Mouse (Mus musculus) left cerebral cortex, postnatal 25 days (tissue): ENCODE data around the gene 6430550D23Rik. TPM values are rescaled to one million over a fixed set of nuclear protein-coding genes. Genes with fewer than 3 reads are reported as not detected.
A peak's percentile ranks its signal among the peaks of the same experiment; 100 is the strongest.

Experiments used
- DNase-seq, 2 experiments: peaks; one replicate each; pipeline ENCODE4 v3.0.0; 2022; ENCODE audit warnings: low spot score in 2 of 2, mixed read lengths in 1 of 2
- intact Hi-C: fragments of 180-260 bp; cut with DNase I; formaldehyde crosslinking; loops from one replicate; pipeline ENCODE4 v1.15.1; 2025
- total RNA-seq, 2 experiments: library from RNA; stranded (reverse); gene quantifications; 2 replicates each; pipeline ENCODE4 v1.2.3; 2021

Gene 6430550D23Rik
- total RNA-seq, result 1 to 10 TPM; 1.5 to 2.1 TPM

- DNase-seq, result peak; percentile 96 to 99
- intact Hi-C loops, result loop anchor here (2.0 kb wide), 1 partner anchor 103 kb away; the partner anchor contains the start of genes Cpne1 and Rbm12
Observed at GRCm38 (mm10) chr2:156007888-156008532, at the start of gene 6430550D23Rik, which contains the start of gene Ergic3. Gene 6430550D23Rik (minus strand): TSS chr2:156007977. Gene Ergic3 (plus strand): TSS chr2:156008045.

DNA sequence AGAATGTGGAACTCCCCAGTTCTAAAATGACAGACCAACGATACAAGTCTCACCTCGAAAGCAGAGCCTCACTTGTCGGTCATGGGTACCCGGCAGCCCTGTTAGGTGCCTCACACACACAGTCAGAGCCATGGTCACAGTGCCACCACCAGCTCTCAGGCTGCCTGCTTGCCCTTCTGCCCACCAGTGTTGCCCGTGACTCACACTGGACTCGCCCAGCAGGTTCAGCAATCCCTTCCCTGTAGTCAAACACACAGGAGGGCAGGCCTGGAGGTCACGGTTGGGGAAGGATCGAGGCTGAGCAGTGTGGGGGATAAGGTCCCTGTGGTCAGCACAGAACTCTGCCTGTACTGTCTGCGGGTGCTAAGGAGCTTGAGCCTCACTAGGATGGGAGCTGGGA, 45.0 kb upstream of the 6430550D23Rik start, which contains the start of gene Fer1l4:
Gene Fer1l4, minus strand, starts transcription at position 132 of the 400 bp plus-strand sequence.
- intact Hi-C loops, result no loop called here
- DNase-seq, result no peak

- intact Hi-C loops, result no loop called here
- DNase-seq, result no peak
Observed at GRCm38 (mm10) chr2:156047929-156048328, 40.2 kb upstream of the 6430550D23Rik start.

DNA sequence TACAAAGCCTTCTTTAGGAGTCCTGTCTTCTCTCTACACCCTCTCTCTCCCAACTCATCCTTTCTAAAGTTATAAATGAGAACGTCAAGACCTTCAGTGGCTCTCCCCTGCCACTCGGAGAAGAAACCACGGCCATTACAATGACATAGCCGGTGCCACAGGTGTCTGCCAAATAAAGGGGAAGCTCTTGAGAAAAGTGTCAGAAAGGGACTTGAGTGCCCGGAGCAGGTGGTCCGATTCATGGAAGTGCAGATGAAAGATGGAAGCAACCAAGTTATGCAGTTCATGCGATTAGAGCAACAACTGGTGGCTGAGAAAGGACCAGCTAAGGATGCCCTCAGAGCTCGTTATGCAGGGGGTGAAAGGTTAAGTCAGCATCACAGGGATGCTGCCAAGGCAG, 35.1 kb upstream of the 6430550D23Rik start:
- intact Hi-C loops, result no loop called here
- no peak for DNase-seq

GRCm38 (mm10) chr2:156039390-156039789, 31.6 kb upstream of the 6430550D23Rik start:
- DNase-seq, result no peak

GRCm38 (mm10) chr2:156025482-156025881, 17.7 kb upstream of the 6430550D23Rik start:
- intact Hi-C loops, result no loop called here
- DNase-seq, result no peak

More at GRCm38 (mm10) chr2:156039390-156039789, 31.6 kb upstream of the 6430550D23Rik start:
- intact Hi-C loops, result no loop called here

GRCm38 (mm10) chr2:156021765-156022164, 14.0 kb upstream of the 6430550D23Rik start:
- DNase-seq, result no peak
- intact Hi-C loops, result no loop called here

GRCm38 (mm10) chr2:156021219-156021618, 13.4 kb upstream of the 6430550D23Rik start:
- DNase-seq, result no peak
- intact Hi-C loops, result no loop called here

GRCm38 (mm10) chr2:156018106-156018505, 10.3 kb upstream of the 6430550D23Rik start:
- intact Hi-C loops, result no loop called here
- no peak for DNase-seq

GRCm38 (mm10) chr2:156005393-156005792, 2.4 kb downstream of the 6430550D23Rik start:
- DNase-seq, result no peak
- intact Hi-C loops, result no loop called here

GRCm38 (mm10) chr2:155991863-155992321, 15.9 kb downstream of the 6430550D23Rik start:
- peak; percentile 15 to 57 for DNase-seq
- intact Hi-C loops, result no loop called here

- no peak for DNase-seq
- intact Hi-C loops, result no loop called here
Observed at GRCm38 (mm10) chr2:155991151-155991550, 16.6 kb downstream of the 6430550D23Rik start.

GRCm38 (mm10) chr2:155989085-155989484, 18.7 kb downstream of the 6430550D23Rik start:
- intact Hi-C loops, result no loop called here
- no peak for DNase-seq

- intact Hi-C loops, result no loop called here
- DNase-seq, result no peak
Observed at GRCm38 (mm10) chr2:155987131-155987530, 20.6 kb downstream of the 6430550D23Rik start.

DNA sequence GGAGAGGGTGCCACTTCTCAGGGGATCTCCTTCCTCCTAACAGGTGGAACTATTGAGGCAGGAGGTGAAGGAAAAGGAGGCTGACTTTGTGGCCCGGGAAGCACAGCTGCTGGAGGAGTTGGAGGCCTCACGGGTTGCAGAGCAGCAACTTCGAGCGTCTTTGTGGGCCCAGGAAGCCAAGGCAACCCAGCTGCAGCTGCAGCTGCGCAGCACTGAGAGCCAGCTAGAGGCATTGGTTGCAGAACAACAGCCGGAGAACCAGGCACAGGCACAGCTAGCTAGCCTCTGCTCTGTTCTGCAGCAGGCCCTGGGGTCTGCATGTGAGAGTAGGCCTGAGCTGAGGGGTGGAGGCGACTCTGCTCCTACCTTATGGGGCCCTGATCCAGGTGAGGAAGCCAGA, 22.0 kb downstream of the 6430550D23Rik start:
- intact Hi-C loops, result no loop called here
- no peak for DNase-seq

DNA sequence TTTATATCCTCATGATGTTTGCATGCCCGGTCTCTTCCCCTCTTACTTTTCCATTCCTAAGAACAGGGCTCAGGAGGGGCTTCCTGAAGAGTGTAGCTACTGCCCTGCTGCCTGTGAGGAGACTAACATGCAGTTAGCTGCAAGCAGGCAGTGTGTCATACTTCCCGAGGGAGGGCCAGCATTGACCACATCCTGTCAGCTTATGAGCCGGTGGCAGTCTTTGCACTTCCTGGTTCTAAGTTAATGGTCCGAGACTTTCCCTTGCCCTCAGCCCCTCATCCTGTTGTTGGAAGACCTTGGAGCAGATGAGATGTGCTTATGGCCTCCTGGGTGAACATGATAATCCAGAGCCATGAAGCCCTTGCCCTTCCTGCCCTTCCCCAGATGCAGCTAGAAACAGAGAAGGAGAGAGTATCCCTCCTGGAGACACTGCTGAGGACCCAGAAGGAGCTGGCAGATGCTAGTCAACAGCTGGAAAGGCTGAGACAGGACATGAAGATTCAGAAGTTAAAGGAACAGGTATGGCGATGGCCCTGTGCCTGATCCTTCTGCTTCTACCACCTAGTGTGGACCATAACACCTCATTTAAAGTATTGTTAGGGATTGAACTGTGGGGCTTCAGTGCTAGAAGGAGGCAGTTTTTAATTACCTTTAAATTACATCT, 28.3 kb downstream of the 6430550D23Rik start:
- intact Hi-C loops, result no loop called here
- DNase-seq, result peak in 1 of 2 experiments; percentile 8

- peak in 1 of 2 experiments; percentile 16 for DNase-seq
- intact Hi-C loops, result no loop called here
Observed at GRCm38 (mm10) chr2:155974087-155974731, 33.6 kb downstream of the 6430550D23Rik start.

DNA sequence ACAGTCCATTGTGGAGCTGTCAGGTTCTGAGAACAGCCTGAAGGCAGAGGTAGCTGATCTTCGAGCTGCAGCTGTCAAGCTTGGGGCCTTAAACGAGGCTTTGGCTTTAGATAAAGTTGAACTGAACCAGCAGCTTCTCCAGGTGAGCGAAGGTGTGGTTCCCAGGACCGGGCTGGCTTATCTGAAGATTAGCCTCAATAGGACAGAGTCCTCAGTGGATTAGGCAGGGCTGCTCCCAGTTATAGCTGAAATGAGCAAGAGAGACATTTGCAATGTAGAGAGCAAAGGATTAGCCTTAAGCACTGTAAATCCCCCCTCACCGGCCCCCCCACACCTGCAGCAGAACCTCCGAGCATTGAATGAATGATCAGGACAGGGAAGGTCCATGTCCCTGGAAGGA, 34.4 kb downstream of the 6430550D23Rik start:
- intact Hi-C loops, result no loop called here
- DNase-seq, result no peak

DNA sequence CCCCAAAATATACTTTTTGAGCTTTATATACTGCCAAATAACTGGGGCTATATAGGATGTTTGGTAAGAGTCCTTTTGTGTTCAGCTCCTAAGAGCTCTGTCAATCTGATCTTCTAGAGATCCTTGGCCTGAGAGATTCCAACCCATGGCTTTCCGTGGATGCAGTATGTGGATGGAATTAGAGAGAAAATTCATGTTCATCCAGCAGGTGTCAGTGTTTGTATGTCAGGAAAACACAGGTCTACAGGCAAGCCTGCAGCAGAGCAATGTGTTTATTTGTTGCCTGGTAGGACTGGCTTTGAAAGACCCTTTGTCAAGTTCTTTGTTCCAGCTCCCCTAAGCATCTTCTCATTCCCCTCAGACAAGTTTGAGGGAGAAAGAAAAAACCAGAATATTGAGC, 44.8 kb downstream of the 6430550D23Rik start:
- peak; percentile 31 to 59 for DNase-seq

DNA sequence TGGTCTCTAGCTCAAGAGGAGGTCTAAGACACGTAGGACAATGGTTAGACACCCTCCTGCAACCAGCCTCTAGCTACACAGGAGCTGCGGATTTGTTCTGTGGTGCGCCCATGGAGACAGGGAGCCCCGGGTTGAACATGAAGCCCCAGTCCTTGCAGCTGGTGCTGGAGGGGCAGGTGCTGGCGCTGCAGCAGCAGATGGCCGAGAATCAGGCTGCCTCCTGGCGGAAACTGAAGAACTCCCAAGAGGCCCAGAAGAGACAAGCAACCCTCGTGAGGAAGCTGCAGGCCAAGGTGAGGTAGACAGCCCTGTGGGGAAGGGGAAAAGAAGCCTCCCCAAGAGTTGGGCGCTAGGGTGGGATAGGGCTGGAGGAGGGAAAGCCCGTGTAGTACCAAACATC, 45.9 kb downstream of the 6430550D23Rik start:
- intact Hi-C loops, result loop anchor here (5.0 to 10.0 kb wide), 2 partner anchors 180 to 323 kb away; partner anchors contain the start of genes Nfs1 and Romo1
- no peak for DNase-seq

More for the DNA sequence above, 44.8 kb downstream of the 6430550D23Rik start:
- intact Hi-C loops, result loop anchor here (5.0 to 10.0 kb wide), 2 partner anchors 179 to 322 kb away; partner anchors contain the start of genes Nfs1 and Romo1
